Mouse (Mus musculus): ENCODE measurements around the gene Gipc2.
A peak's percentile ranks its signal among the peaks of the same experiment; 100 is the strongest.
"Not testable (repeated sequence)": the region's sequence is repeated elsewhere in the genome, so short reads cannot be mapped to it uniquely, and the experiment has no call there.

The Gipc2 gene

GRCm38 (mm10) chr3:152166099-152166423, at the start of gene Gipc2:
TSS of gene Gipc2 (minus strand) at chr3:152166230.
- no peak for DNase-seq (ENCODE audit: low read depth, low spot score)

DNA sequence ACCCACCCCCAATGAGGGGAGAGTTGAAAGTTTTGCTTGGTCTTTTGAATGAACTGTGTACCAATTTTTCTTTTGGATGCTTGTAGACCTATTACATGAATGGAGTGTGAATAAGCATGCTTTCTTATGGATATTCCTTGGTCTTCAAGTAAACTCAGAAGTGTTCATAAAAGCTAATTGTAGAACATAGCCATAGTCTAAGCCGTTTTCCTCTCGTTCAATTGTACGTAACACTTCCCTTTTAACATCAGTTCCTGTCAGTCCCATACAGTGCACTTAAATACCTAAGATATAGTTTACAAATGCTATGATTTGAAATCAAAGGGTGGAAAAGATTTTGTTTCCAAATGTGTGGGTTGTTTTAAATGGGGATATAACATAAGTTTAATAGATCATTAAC, 47.4 kb upstream of the Gipc2 start:
- DNase-seq (ENCODE audit: low read depth, low spot score), result no peak

DNA sequence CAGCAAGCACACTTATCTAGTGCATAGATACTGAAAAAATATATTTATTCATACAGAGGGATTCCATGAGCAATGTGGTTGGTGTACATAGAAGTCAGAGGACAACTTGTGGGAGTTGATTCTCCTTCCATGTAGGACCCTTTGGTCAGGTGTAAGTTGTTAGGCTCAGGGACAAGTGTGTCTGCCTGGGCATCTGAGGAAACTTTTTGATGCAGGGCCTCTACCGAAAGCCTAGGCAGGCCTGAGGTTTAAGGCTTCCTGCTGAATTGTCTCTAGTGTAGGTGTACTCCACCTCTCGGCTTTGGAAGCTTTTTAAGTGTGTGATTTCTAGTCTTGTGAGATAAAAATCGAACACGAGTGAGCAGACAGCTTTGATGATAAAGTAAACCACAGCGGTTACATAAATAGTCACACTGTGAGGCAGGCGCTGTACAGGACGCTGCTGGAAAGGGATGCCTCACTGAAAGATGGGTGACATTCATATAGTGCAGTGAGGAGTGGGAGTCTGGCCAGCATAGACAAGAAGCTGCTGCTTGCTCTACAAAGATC, 45.8 kb upstream of the Gipc2 start:
- DNase-seq (ENCODE audit: low read depth, low spot score), result no peak

DNA sequence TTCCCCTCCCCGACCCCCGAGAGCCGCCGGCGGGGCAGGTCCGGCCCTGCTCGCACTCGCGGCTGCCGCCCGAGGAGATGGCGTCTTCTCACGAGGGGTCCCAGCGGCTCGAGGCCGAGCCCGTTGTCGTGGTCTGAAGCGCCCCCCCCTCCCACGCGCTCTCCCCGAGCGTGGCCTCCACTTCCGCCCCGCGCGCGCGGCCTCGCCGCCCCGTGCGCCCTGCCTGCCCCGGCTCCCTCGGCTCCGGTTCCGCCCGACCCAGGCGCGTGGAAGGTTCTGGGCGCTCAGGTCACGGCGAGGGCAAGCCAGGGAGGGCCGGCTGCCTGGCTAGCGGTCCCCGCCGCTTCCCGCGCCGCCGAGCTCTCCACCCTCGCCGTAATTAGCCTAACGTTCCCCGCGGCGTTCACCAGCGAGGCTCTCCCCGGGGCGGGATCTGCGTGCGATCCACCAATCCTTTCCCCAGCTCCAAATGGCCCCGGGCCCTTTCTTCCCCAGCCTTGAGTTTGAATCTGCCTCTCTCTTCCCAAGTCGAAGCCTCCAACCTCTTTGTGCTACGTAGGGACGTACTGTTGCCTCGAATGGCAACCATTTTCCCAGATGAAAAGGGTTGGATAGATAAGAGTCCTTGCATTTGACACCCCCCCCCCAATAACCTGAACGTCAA, 44.8 kb upstream of the Gipc2 start:
- DNase-seq (ENCODE audit: low read depth, low spot score), result peak; percentile 74

- DNase-seq (ENCODE audit: low read depth, low spot score), result peak; percentile 100
Measured at GRCm38 (mm10) chr3:152209967-152210634, 44.1 kb upstream of the Gipc2 start, which contains the start of the genes Dnajb4 and Fubp1. TSS of gene Dnajb4 (minus strand) at chr3:152210302. TSS of gene Fubp1 (plus strand) at chr3:152210422.

GRCm38 (mm10) chr3:152209177-152209966, 43.3 kb upstream of the Gipc2 start:
- DNase-seq (ENCODE audit: low read depth, low spot score), result peak; percentile 72

GRCm38 (mm10) chr3:152208096-152208885, 42.3 kb upstream of the Gipc2 start:
- no peak for DNase-seq (ENCODE audit: low read depth, low spot score)

DNA sequence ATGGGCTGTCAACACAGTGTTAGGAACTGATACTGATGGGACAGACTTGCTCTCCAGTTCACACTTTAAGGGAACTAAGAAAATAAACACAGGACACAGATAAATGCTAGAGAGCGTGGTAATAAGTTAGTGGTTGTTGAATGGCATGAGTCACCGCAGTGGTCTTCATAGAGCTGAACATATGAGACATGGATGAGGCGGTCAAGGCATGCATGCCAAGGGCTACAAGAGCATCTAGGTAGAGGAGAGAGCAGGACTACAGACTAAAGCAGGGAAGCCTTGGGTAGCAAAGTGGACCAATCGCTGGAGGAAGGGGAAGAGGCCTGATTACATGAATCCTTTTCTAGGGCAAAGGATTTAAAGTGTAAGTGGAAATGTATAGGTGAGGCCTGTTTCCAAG, 41.1 kb upstream of the Gipc2 start:
- no peak for DNase-seq (ENCODE audit: low read depth, low spot score)

- DNase-seq (ENCODE audit: low read depth, low spot score), result no peak
Measured at GRCm38 (mm10) chr3:152204577-152204976, 38.5 kb upstream of the Gipc2 start.

DNA sequence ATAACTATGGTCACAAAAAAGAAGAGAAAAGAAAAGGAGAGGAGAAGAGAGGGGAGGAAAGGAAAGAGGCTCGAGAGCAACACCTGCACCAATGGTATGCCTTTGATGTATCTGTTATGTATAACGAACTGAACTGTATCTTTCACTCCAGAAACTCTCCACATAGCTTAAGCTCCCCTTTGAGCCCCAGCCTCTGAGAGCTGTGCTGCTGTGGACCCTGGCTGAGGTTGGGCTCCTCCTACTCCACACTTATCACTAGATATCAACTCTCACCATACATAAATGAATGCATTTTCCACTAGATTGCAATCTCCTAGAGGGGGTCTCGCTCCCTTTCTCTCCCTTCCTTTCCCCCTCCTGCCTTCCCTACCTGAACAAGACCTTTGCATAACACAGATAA, 38.0 kb upstream of the Gipc2 start:
- DNase-seq (ENCODE audit: low read depth, low spot score), result no peak

GRCm38 (mm10) chr3:152203411-152203810, 37.4 kb upstream of the Gipc2 start:
- no peak for DNase-seq (ENCODE audit: low read depth, low spot score)

DNA sequence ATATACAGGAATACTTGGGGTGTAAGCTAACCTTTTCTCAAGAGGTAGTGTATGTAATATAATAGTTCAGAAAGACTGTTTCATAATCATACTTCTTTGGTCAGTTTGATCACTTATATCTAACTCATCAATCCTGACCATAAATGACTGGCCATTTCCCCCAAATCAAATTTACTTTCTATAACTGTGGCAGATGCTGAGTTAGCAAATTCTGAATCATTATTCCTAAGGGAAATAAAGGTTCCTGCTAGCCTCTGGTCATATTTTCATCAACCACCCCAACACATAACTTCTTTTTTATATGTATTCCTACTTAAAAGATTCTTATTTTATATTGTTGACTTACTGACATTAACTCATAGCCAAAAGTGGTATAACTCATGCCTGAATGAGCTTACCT, 36.9 kb upstream of the Gipc2 start:
- DNase-seq (ENCODE audit: low read depth, low spot score), result no peak

GRCm38 (mm10) chr3:152201651-152202050, 35.6 kb upstream of the Gipc2 start:
- no peak for DNase-seq (ENCODE audit: low read depth, low spot score)

- DNase-seq (ENCODE audit: low read depth, low spot score), result no peak
Measured at GRCm38 (mm10) chr3:152201181-152201580, 35.2 kb upstream of the Gipc2 start.

DNA sequence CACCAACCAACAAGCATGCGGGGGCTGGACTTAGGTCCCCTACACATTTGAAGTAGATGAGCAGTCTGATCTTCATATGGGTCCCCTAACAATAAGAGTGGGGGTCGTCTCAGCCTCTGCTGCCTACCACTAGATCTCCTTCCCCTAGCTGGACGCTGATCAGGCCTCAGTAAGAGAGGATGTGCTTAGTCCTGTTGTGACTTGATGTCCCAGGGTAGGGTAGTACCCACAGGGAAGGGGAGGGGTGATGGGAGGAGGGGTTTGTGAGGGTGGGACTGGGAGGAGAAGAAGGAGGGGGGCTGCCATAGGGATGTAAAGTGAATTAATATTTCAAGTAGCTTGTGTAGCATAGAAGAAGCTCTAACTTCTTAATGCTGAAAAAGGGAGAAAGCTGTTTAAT, 33.1 kb upstream of the Gipc2 start:
- DNase-seq (ENCODE audit: low read depth, low spot score), result no peak

DNA sequence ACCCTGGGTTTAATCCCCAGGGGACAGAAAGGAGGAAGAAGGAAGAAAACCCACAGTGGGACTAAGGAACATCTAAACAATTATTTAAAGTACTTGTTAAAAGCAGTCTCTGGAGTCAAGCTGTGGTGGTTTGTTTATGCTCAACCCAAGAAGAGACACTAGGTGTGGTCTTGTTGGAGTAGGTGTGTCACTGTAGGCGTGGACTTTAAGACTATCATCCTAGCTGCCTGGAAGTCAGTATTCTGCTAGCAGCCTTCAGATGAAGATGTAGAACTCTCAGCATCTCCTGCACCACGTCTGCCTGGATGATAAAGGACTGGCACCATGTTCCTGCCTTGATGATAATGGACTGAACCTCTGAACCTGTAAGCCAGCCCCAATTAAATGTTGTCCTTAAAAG, 31.2 kb upstream of the Gipc2 start:
- not testable (repeated sequence) for DNase-seq (ENCODE audit: low read depth, low spot score)

DNA sequence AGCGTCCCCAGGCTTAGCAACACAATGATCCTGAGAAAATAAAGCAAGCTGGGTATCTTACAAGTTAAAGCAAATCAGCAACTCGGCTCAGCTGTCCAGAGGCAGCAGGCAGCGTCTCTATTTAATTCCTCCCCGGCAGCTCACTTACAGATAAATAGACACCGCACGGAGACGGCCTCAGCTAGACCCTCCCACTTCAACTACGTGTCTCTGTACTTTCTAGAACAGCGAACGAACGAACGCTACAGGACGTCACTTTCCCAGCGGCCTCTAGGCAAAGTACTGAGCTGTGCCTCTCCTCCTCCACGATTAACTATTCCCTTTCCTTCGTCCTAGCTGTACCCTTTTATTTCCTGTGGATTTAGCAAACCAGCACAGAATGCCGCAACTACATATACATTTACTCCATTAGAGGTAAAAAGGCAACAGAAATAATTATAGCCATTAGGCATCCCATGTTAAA, 27.6 kb upstream of the Gipc2 start:
- peak; percentile 92 for DNase-seq (ENCODE audit: low read depth, low spot score)

GRCm38 (mm10) chr3:152193177-152193576, 27.1 kb upstream of the Gipc2 start:
- no peak for DNase-seq (ENCODE audit: low read depth, low spot score)

DNA sequence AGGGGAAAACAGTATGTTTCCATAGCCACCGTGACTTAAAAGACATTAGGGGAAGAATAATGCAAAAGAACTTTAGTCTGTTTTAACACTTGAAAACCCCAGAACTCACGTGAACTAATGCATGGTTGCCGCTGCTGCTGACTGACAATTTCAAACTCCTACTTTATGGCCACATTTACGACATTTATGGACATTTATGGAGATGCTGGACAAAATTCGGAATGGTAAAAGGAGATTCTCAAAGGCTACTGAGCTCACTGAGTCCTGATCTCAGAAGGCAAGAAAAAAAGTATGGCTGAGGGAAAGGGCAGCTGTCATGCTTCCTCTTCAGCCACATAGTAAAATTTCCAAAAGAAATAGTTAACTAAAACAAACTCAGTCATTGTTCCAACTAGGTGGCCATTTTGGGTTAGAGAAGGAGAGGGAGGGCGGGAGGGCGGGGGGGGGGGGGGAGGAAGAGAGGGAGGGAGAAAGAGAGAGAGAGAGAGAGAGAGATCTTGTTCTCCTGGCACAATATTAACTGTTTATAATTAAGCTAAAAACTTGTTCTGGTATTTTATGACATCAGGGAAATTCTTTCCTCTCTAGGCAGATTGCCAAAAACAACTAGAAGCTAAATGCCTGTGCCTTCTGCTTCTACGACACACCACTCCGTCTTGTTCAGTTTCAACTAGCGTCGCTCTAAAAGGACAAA, 26.4 kb upstream of the Gipc2 start:
- peak; percentile 58 for DNase-seq (ENCODE audit: low read depth, low spot score)

- peak; percentile 42 for DNase-seq (ENCODE audit: low read depth, low spot score)
Measured at GRCm38 (mm10) chr3:152191791-152192237, 25.8 kb upstream of the Gipc2 start.

All from mesoderm, embryonic 11.5 days (tissue).